Mouse (Mus musculus): ENCODE measurements around the gene Ptpn1. TPM values are rescaled to one million over a fixed set of nuclear protein-coding genes. Genes with fewer than 3 reads are reported as not detected.
A peak's percentile ranks its signal among the peaks of the same experiment; 100 is the strongest.

Ptpn1 gene
- polyA plus RNA-seq, 1 experiment from 2014 or later: 57.4 TPM

DNA sequence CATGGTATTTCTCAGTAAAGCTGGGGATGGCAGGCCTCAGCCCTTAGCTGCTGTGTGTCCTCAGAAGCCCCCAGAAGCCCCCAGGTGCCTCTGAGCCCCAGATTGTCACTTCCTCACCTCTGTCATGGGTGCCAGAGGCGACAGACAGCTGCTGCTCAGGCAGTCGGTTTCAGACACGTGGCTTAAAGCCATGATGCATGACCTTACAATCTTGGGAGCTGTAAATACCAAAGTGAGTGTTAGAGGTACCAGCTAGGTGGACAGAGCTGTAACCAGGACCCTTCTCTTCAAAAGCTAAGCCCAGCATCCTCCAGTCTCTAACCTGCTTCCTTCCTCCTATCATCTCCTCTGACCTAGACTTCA lies 21.7 kb upstream of the Ptpn1 start:
- H3K4me1 ChIP-seq (ENCODE audit: control insufficient read depth, insufficient read depth, low read length): no peaks in the 10 kb centered on the region
- 46% methylated on average over 3 of the region's 3 CpGs for WGBS
- H3K4me3 ChIP-seq (ENCODE audit: low read depth, low read length): no peak overlapping the region
- ATAC-seq (ENCODE audit: insufficient number of reproducible peaks, low FRiP score, low TSS enrichment, low read depth): no peak
- no peak for DNase-seq (ENCODE audit: low spot score)
- no peaks in the 10 kb centered on the region for H3K9me3 ChIP-seq (ENCODE audit: control insufficient read depth, low read length)
- no peak overlapping the region for H3K9ac ChIP-seq (ENCODE audit: low read length)
- no peak overlapping the region for H3K4me2 ChIP-seq (ENCODE audit: low read depth, severe bottlenecking)
- H3K36me3 ChIP-seq (ENCODE audit: control insufficient read depth, insufficient read depth, low read length): no peaks in the 10 kb centered on the region
- H3K27me3 ChIP-seq (ENCODE audit: control insufficient read depth, insufficient read depth, low read length): no peaks in the 10 kb centered on the region
- no peak overlapping the region for H3K27ac ChIP-seq (replicated peaks; ENCODE audit: low read depth, low read length)

DNA sequence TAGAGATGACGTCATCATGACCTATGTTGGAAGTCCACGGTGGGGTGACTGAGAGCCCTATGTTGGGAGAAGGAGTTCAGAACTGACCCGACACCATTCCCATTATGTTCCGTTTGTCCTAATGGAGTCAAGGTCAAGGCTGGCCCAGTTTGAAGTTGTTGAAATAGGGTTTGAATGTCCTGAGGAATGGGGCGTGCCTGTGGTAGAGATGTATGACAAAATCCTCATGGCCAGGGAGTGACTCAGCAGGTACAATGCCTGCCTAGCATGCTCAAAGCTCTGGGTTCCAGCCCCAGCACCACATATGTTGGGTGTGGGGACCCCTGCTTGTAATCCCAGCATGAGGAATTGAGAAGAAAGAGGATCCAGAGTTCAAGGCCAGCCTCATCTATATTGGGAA lies 20.3 kb upstream of the Ptpn1 start:
- Histone ChIP-seq H3K9ac (ENCODE audit: low read length) (no peak overlapping the region), H3K9me3 (ENCODE audit: control insufficient read depth, low read length) (no peaks in the 10 kb centered on the region), H3K36me3 (ENCODE audit: control insufficient read depth, insufficient read depth, low read length) (no peaks in the 10 kb centered on the region), H3K4me3 (ENCODE audit: low read depth, low read length) (no peak overlapping the region), H3K4me2 (ENCODE audit: low read depth, severe bottlenecking) (no peak overlapping the region), H3K4me1 (ENCODE audit: control insufficient read depth, insufficient read depth, low read length) (no peaks in the 10 kb centered on the region), H3K27ac (replicated peaks; ENCODE audit: low read depth, low read length) (no peak overlapping the region), H3K27me3 (ENCODE audit: control insufficient read depth, insufficient read depth, low read length) (no peaks in the 10 kb centered on the region)
- 96% methylated on average over 5 of the region's 5 CpGs for WGBS
- ATAC-seq (ENCODE audit: insufficient number of reproducible peaks, low FRiP score, low TSS enrichment, low read depth): no peak
- no peak for DNase-seq (ENCODE audit: low spot score)

DNA sequence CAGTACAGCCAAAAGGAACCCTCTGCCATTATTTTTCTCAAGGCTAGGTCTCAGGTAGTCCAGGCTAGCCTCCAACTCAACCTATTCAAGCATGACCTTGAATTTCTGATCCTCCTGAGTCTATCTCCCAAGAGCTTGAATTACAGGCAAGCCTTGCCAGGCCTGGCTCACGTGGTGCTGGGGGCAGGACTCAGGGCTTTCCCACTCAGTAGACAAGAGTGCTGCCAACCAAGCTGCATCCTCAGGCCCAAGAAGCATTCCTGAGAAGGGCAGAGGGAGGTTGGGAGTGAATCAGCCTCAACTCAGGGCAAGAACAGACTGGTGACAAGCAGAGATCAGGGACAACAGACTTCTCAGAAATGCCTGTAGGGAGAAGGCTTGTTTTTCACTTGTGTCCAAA lies 12.8 kb upstream of the Ptpn1 start:
- no peaks in the 10 kb centered on the region for H3K9me3 ChIP-seq (ENCODE audit: control insufficient read depth, low read length)
- no peaks in the 10 kb centered on the region for H3K27me3 ChIP-seq (ENCODE audit: control insufficient read depth, insufficient read depth, low read length)
- H3K9ac ChIP-seq (ENCODE audit: low read length): no peak overlapping the region
- H3K4me1 ChIP-seq (ENCODE audit: control insufficient read depth, insufficient read depth, low read length): no peaks in the 10 kb centered on the region
- no peak for ATAC-seq (ENCODE audit: insufficient number of reproducible peaks, low FRiP score, low TSS enrichment, low read depth)
- WGBS: 72% methylated on average over 1 of the region's 1 CpGs
- H3K4me2 ChIP-seq (ENCODE audit: low read depth, severe bottlenecking): no peak overlapping the region
- H3K27ac ChIP-seq (replicated peaks; ENCODE audit: low read depth, low read length): no peak overlapping the region
- no peaks in the 10 kb centered on the region for H3K36me3 ChIP-seq (ENCODE audit: control insufficient read depth, insufficient read depth, low read length)
- H3K4me3 ChIP-seq (ENCODE audit: low read depth, low read length): no peak overlapping the region
- DNase-seq (ENCODE audit: low spot score): no peak

DNA sequence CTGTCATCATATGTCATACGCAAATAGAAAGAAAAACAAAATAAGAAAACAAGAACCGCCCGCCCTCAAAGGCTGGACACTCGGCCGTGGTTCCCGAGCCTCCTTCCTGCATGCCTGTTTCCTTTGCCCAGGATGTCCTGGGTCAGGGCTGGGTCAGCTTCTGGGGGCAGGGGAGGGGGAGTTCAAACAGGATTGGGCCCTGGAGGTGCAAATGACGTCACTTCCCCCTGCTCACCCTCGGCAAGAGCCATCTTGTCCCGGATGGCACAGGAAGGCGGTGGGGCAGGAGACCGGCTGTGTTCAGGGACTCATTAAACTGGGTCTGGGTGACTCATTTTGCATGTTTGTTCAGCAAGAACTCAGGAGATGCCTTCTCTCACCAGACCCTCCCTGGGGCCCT lies 11.8 kb upstream of the Ptpn1 start:
- no peaks in the 10 kb centered on the region for H3K9me3 ChIP-seq (ENCODE audit: control insufficient read depth, low read length)
- H3K36me3 ChIP-seq (ENCODE audit: control insufficient read depth, insufficient read depth, low read length): no peaks in the 10 kb centered on the region
- ATAC-seq (ENCODE audit: insufficient number of reproducible peaks, low FRiP score, low TSS enrichment, low read depth): no peak
- DNase-seq (ENCODE audit: low spot score): no peak
- no peaks in the 10 kb centered on the region for H3K27me3 ChIP-seq (ENCODE audit: control insufficient read depth, insufficient read depth, low read length)
- 51% methylated on average over 11 of the region's 11 CpGs for WGBS
- no peak overlapping the region for H3K27ac ChIP-seq (replicated peaks; ENCODE audit: low read depth, low read length)
- H3K9ac ChIP-seq (ENCODE audit: low read length): no peak overlapping the region
- no peaks in the 10 kb centered on the region for H3K4me1 ChIP-seq (ENCODE audit: control insufficient read depth, insufficient read depth, low read length)
- no peak overlapping the region for H3K4me2 ChIP-seq (ENCODE audit: low read depth, severe bottlenecking)
- H3K4me3 ChIP-seq (ENCODE audit: low read depth, low read length): no peak overlapping the region

DNA sequence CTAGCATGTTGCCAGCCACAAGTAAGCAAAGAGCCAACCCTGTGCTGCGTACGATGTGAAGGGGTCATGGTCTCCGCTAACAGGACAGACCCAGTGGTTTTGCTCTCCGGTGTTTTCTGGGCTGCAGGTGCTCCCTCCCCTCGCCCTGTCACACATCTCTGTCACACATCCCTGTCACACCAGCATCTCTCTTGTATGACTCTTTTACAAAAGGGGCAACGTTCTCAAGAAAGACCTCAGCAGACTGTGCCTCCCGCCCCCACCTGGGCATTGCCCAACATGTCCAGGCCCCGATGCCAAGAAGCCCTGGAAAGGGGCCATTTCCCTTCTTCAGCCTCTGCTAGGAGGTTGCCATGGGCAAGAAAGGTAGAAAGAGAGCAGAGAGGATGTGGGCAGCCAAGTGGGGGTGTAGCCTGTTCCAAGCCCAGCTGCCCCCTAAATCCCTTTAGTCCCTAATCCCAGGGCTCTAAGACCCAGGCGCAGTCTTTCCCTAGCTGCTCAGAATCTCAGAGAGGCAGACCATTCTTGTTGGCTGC lies 10.8 kb upstream of the Ptpn1 start:
- 87% methylated on average over 9 of the region's 9 CpGs for WGBS

DNA sequence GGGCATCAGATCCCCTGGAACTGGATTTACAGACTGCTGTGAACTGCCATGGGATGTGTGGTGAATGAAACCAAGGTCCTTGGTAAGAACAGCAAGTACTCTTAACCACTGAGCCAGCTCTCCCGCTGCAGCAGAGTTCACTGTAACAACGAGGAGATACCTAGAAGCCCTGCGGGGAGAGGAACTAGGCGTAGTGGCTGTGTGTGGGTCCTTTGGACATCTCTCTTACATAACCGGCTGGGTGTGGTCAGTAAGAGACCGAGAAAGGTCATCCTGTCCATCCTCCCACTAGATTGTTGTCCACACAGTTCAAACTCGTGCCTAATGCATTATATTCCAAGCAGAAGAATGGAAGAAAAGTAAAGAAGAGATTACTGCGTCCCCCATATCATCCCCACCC lies 10.0 kb upstream of the Ptpn1 start:
- Histone ChIP-seq H3K4me1 (ENCODE audit: control insufficient read depth, insufficient read depth, low read length) (no peaks in the 10 kb centered on the region), H3K4me3 (ENCODE audit: low read depth, low read length) (no peak overlapping the region), H3K9me3 (ENCODE audit: control insufficient read depth, low read length) (no peaks in the 10 kb centered on the region), H3K27ac (replicated peaks; ENCODE audit: low read depth, low read length) (no peak overlapping the region), H3K4me2 (ENCODE audit: low read depth, severe bottlenecking) (no peak overlapping the region), H3K36me3 (ENCODE audit: control insufficient read depth, insufficient read depth, low read length) (no peaks in the 10 kb centered on the region), H3K27me3 (ENCODE audit: control insufficient read depth, insufficient read depth, low read length) (no peaks in the 10 kb centered on the region), H3K9ac (ENCODE audit: low read length) (no peak overlapping the region)
- ATAC-seq (ENCODE audit: insufficient number of reproducible peaks, low FRiP score, low TSS enrichment, low read depth) (no peak), DNase-seq (ENCODE audit: low spot score) (no peak)
- WGBS: 85% methylated on average over 8 of the region's 8 CpGs

More for the DNA sequence above, 10.8 kb upstream of the Ptpn1 start:
- ATAC-seq (ENCODE audit: insufficient number of reproducible peaks, low FRiP score, low TSS enrichment, low read depth) (no peak), DNase-seq (ENCODE audit: low spot score) (no peak)
- no peak overlapping the region for H3K4me2 ChIP-seq (ENCODE audit: low read depth, severe bottlenecking)
- no peaks in the 10 kb centered on the region for H3K36me3 ChIP-seq (ENCODE audit: control insufficient read depth, insufficient read depth, low read length)
- H3K9ac ChIP-seq (ENCODE audit: low read length): no peak overlapping the region; the same call in 1 of the 2 replicates
- H3K27ac ChIP-seq (replicated peaks; ENCODE audit: low read depth, low read length): no peak overlapping the region
- H3K4me3 ChIP-seq (ENCODE audit: low read depth, low read length): no peak overlapping the region
- no peaks in the 10 kb centered on the region for H3K9me3 ChIP-seq (ENCODE audit: control insufficient read depth, low read length)
- no peaks in the 10 kb centered on the region for H3K27me3 ChIP-seq (ENCODE audit: control insufficient read depth, insufficient read depth, low read length)
- H3K4me1 ChIP-seq (ENCODE audit: control insufficient read depth, insufficient read depth, low read length): no peaks in the 10 kb centered on the region

DNA sequence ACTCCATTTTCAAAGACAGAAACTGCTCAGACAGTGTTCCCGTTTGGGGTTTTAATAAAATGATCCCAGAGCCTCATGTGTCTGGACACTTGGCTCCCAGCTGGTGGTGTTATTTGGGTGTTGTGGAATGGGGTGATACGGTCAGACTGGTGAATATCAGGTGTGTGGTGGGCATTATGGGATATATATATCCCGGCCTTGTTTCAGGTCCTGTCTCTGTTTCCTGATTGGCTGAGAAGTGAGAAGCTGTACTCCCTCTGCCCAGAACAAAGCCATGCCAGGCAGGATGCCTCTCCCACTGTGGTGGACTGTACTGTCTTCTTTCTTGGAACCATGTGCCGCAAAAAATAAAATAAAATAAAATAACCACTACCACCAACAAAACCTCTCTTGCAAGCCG lies 7.8 kb upstream of the Ptpn1 start:
- H3K27ac ChIP-seq (replicated peaks; ENCODE audit: low read depth, low read length): no peak overlapping the region
- no peak overlapping the region for H3K4me2 ChIP-seq (ENCODE audit: low read depth, severe bottlenecking)
- no peak overlapping the region for H3K4me3 ChIP-seq (ENCODE audit: low read depth, low read length)
- no peaks in the 10 kb centered on the region for H3K36me3 ChIP-seq (ENCODE audit: control insufficient read depth, insufficient read depth, low read length)
- no peaks in the 10 kb centered on the region for H3K27me3 ChIP-seq (ENCODE audit: control insufficient read depth, insufficient read depth, low read length)
- WGBS: 84% methylated on average over 5 of the region's 5 CpGs
- ATAC-seq (ENCODE audit: insufficient number of reproducible peaks, low FRiP score, low TSS enrichment, low read depth) (no peak), DNase-seq (ENCODE audit: low spot score) (no peak)
- H3K4me1 ChIP-seq (ENCODE audit: control insufficient read depth, insufficient read depth, low read length): no peaks in the 10 kb centered on the region
- no peaks in the 10 kb centered on the region for H3K9me3 ChIP-seq (ENCODE audit: control insufficient read depth, low read length)
- no peak overlapping the region for H3K9ac ChIP-seq (ENCODE audit: low read length)

DNA sequence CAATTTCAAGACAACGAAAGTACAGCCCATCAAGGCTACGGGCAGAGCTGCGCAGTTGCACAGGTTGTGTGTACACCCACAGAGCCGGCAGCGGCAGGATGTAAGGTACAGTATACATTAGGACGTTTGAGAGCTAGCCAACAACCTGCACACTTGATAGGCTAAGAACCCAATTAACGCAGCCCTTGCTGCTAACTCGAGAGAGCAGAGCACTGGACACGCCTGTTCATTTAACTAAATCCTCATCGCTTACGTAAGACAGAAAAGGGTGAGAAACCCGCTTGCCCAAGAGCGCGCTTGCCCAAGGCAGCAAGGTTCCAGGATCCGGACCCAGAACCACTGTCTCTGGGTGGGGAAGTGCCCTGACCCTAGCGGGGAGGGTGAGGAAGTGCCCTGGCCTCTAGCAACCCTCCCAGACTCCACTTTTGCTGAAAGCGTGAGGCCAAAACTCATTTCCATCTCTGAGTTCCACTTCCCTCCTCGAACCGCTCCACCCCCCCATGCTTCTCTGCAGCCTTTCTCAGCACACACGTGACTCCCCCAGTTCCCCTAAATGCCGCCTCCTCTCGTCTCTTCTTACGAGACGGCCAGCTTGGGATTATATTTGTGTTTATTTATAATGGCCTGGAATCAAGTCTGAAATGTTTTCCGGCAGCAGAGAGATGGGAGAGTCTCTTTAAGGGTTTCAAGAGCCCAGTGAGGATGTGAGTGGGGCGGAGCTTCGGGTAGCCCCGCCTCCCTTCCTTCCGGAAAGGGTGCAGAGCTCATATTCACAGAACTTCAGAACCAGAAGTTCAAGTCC lies 6.9 kb upstream of the Ptpn1 start:
- Histone ChIP-seq H3K27ac (replicated peaks; ENCODE audit: low read depth, low read length) (peak overlapping the region; percentile 61), H3K27me3 (ENCODE audit: control insufficient read depth, insufficient read depth, low read length) (no peaks in the 10 kb centered on the region), H3K36me3 (ENCODE audit: control insufficient read depth, insufficient read depth, low read length) (no peaks in the 10 kb centered on the region), H3K4me3 (ENCODE audit: low read depth, low read length) (peak overlapping the region; percentile 39), H3K9ac (ENCODE audit: low read length) (peak overlapping the region; percentile 59), H3K9me3 (ENCODE audit: control insufficient read depth, low read length) (no peaks in the 10 kb centered on the region), H3K4me1 (ENCODE audit: control insufficient read depth, insufficient read depth, low read length) (no peaks in the 10 kb centered on the region), H3K4me2 (ENCODE audit: low read depth, severe bottlenecking) (peak overlapping the region; percentile 82)
- peak; percentile 81 for DNase-seq (ENCODE audit: low spot score)
- ATAC-seq (ENCODE audit: insufficient number of reproducible peaks, low FRiP score, low TSS enrichment, low read depth): peak; percentile 44; the same call in 1 of the 2 replicates
- WGBS: 1% methylated on average over 29 of the region's 29 CpGs
